Mouse (Mus musculus): Measurements from ENCODE around the gene Hand2. TPM values are rescaled to one million over a fixed set of nuclear protein-coding genes. Genes with fewer than 3 reads are reported as not detected.
A peak's percentile ranks its signal among the peaks of the same experiment; 100 is the strongest.

The Hand2 gene
- polyA plus RNA-seq, 1 experiment from 2014 or later: 17.9 TPM

- Histone ChIP-seq H3K4me1 (ENCODE audit: control insufficient read depth, insufficient read depth, low read length) (peaks cover 9% of the 10 kb centered on the region), H3K27ac (ENCODE audit: low read depth, low read length) (peak overlapping the region; percentile 99), H3K4me3 (ENCODE audit: low read depth, low read length) (peak overlapping the region; percentile 95), H3K4me2 (peak overlapping the region; percentile 74), H3K27me3 (ENCODE audit: control insufficient read depth, insufficient read depth, low read length) (peaks cover 3% of the 10 kb centered on the region; the same call in 1 of the 2 replicates), H3K9ac (ENCODE audit: low read depth, low read length) (peak overlapping the region; percentile 100), H3K36me3 (ENCODE audit: control insufficient read depth, insufficient read depth, low read length) (no peaks in the 10 kb centered on the region; the same call in 1 of the 2 replicates), H3K9me3 (replicated peaks; ENCODE audit: control insufficient read depth, low read length) (no peaks in the 10 kb centered on the region)
- peak; percentile 4; the same call in 1 of the 2 replicates for ATAC-seq (replicated peaks; ENCODE audit: insufficient number of reproducible peaks, low FRiP score, low TSS enrichment)
- under 1% methylated on average over 53 of the region's 64 CpGs for WGBS (ENCODE audit: insufficient replicate concordance)
These were observed 1.4 kb downstream of the Hand2 start for GRCm38 (mm10) chr8:57321898-57322895.

GRCm38 (mm10) chr8:57322961-57323941 lies 2.5 kb downstream of the Hand2 start:
- Histone ChIP-seq H3K27ac (ENCODE audit: low read depth, low read length) (peak overlapping the region; percentile 99), H3K4me2 (peak overlapping the region; percentile 74), H3K4me3 (ENCODE audit: low read depth, low read length) (peak overlapping the region; percentile 95), H3K9me3 (replicated peaks; ENCODE audit: control insufficient read depth, low read length) (no peaks in the 10 kb centered on the region), H3K4me1 (ENCODE audit: control insufficient read depth, insufficient read depth, low read length) (peaks cover 13% of the 10 kb centered on the region), H3K27me3 (ENCODE audit: control insufficient read depth, insufficient read depth, low read length) (peaks cover 3% of the 10 kb centered on the region; the same call in 1 of the 2 replicates), H3K9ac (ENCODE audit: low read depth, low read length) (peak overlapping the region; percentile 100), H3K36me3 (ENCODE audit: control insufficient read depth, insufficient read depth, low read length) (no peaks in the 10 kb centered on the region; the same call in 1 of the 2 replicates)
- no peak for ATAC-seq (replicated peaks; ENCODE audit: insufficient number of reproducible peaks, low FRiP score, low TSS enrichment)
- under 1% methylated on average over 31 of the region's 31 CpGs for WGBS (ENCODE audit: insufficient replicate concordance)

GRCm38 (mm10) chr8:57324091-57324490 lies 3.3 kb downstream of the Hand2 start:
- peak overlapping the region; percentile 99 for H3K27ac ChIP-seq (ENCODE audit: low read depth, low read length)
- peak overlapping the region; percentile 100 for H3K9ac ChIP-seq (ENCODE audit: low read depth, low read length)
- no peaks in the 10 kb centered on the region; the same call in 1 of the 2 replicates for H3K36me3 ChIP-seq (ENCODE audit: control insufficient read depth, insufficient read depth, low read length)
- peak overlapping the region; percentile 74 for H3K4me2 ChIP-seq
- ATAC-seq (replicated peaks; ENCODE audit: insufficient number of reproducible peaks, low FRiP score, low TSS enrichment): no peak
- peak overlapping the region; percentile 95 for H3K4me3 ChIP-seq (ENCODE audit: low read depth, low read length)
- WGBS (ENCODE audit: insufficient replicate concordance): 2% methylated on average over 12 of the region's 12 CpGs
- H3K9me3 ChIP-seq (replicated peaks; ENCODE audit: control insufficient read depth, low read length): no peaks in the 10 kb centered on the region
- peaks cover 16% of the 10 kb centered on the region for H3K4me1 ChIP-seq (ENCODE audit: control insufficient read depth, insufficient read depth, low read length)
- peaks cover 3% of the 10 kb centered on the region; the same call in 1 of the 2 replicates for H3K27me3 ChIP-seq (ENCODE audit: control insufficient read depth, insufficient read depth, low read length)

DNA sequence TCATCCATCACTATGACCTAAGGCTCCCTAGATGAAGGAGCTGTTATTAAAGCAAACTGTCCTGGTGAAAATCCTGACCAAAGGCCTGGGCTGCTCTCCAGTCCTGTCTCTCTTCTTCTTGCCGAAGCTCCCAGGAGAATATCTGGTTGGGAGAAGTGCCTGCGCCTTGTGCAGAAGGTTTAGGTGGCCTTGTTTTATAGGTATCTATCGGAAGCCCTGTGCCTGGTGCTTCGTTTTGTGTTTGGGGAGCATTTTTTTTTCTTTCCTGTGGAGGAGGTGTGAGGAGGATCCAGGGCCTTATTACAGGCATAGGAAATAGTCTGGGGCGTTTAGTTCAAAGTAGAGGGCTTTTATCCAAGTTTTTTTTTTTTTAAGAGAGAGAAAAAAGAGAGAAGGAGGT lies 3.9 kb downstream of the Hand2 start:
- H3K9me3 ChIP-seq (replicated peaks; ENCODE audit: control insufficient read depth, low read length): no peaks in the 10 kb centered on the region
- ATAC-seq (replicated peaks; ENCODE audit: insufficient number of reproducible peaks, low FRiP score, low TSS enrichment): no peak
- peak overlapping the region; percentile 74 for H3K4me2 ChIP-seq
- H3K9ac ChIP-seq (ENCODE audit: low read depth, low read length): peak overlapping the region; percentile 99
- H3K4me1 ChIP-seq (ENCODE audit: control insufficient read depth, insufficient read depth, low read length): peaks cover 20% of the 10 kb centered on the region
- H3K27me3 ChIP-seq (ENCODE audit: control insufficient read depth, insufficient read depth, low read length): peaks cover 3% of the 10 kb centered on the region; the same call in 1 of the 2 replicates
- peak overlapping the region; percentile 96 for H3K27ac ChIP-seq (ENCODE audit: low read depth, low read length)
- peak overlapping the region; percentile 95 for H3K4me3 ChIP-seq (ENCODE audit: low read depth, low read length)
- 2% methylated on average over 5 of the region's 5 CpGs for WGBS (ENCODE audit: insufficient replicate concordance)
- H3K36me3 ChIP-seq (ENCODE audit: control insufficient read depth, insufficient read depth, low read length): no peaks in the 10 kb centered on the region; the same call in 1 of the 2 replicates

GRCm38 (mm10) chr8:57325111-57325891 lies 4.5 kb downstream of the Hand2 start:
- H3K27ac ChIP-seq (ENCODE audit: low read depth, low read length): peak overlapping the region; percentile 96
- H3K4me2 ChIP-seq: peak overlapping the region; percentile 74
- peaks cover 26% of the 10 kb centered on the region for H3K4me1 ChIP-seq (ENCODE audit: control insufficient read depth, insufficient read depth, low read length)
- peaks cover 3% of the 10 kb centered on the region; the same call in 1 of the 2 replicates for H3K27me3 ChIP-seq (ENCODE audit: control insufficient read depth, insufficient read depth, low read length)
- ATAC-seq (replicated peaks; ENCODE audit: insufficient number of reproducible peaks, low FRiP score, low TSS enrichment): no peak
- H3K9me3 ChIP-seq (replicated peaks; ENCODE audit: control insufficient read depth, low read length): no peaks in the 10 kb centered on the region
- peak overlapping the region; percentile 99 for H3K9ac ChIP-seq (ENCODE audit: low read depth, low read length)
- H3K4me3 ChIP-seq (ENCODE audit: low read depth, low read length): peak overlapping the region; percentile 95
- no peaks in the 10 kb centered on the region; the same call in 1 of the 2 replicates for H3K36me3 ChIP-seq (ENCODE audit: control insufficient read depth, insufficient read depth, low read length)
- 3% methylated on average over 20 of the region's 21 CpGs for WGBS (ENCODE audit: insufficient replicate concordance)

DNA sequence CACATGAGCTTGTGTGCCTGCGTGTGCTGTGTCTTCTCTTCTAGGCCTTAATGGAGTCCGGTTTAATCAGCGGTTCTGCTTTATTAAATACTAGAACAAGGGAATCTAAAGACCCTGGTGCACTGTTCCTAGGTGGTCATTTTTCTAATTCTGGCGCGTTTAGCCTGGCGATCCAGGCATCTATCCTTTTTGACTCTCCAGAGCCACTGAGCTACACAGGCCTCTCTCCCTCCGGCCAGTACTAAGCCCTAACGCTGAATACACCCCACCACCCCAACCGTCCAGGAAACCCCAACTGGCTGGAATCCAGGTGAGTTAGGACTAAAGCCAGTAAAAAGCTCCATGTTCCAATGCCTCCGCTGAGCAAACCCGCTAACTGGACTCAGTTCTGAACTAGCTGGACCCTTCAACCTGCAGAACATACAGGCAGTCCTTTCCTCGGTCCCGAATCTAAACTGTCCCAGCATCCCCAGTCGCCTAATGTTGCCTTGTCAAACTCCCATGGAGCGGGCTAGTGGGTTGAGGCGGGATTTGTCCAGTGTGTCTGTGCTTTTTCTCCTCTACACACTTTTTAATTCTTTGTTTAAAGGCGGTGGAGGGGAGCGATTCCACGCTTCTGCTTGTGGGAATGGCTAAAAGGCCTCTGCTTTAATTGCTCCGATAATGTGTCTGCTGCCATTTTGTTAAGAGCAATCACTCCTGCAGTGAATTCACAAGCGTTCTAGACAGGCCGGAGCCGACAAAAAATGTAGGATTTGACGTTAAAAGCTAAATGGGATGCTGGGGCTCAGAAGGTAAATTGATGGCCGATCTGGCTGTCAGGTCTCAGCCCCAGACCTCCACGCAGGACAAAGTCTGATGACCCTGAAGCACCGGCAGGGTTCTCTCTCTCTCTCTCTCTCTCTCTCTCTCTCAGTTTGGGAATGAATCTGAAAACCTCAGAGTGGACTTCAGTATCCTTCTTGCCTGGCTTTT lies 5.6 kb downstream of the Hand2 start:
- Histone ChIP-seq H3K36me3 (ENCODE audit: control insufficient read depth, insufficient read depth, low read length) (no peaks in the 10 kb centered on the region; the same call in 1 of the 2 replicates), H3K4me1 (ENCODE audit: control insufficient read depth, insufficient read depth, low read length) (peaks cover 29% of the 10 kb centered on the region), H3K27me3 (ENCODE audit: control insufficient read depth, insufficient read depth, low read length) (peaks cover 3% of the 10 kb centered on the region; the same call in 1 of the 2 replicates), H3K4me2 (peak overlapping the region; percentile 74), H3K27ac (ENCODE audit: low read depth, low read length) (peak overlapping the region; percentile 96), H3K9ac (ENCODE audit: low read depth, low read length) (peak overlapping the region; percentile 99), H3K4me3 (ENCODE audit: low read depth, low read length) (peak overlapping the region; percentile 95), H3K9me3 (replicated peaks; ENCODE audit: control insufficient read depth, low read length) (no peaks in the 10 kb centered on the region)
- 8% methylated on average over 27 of the region's 27 CpGs for WGBS (ENCODE audit: insufficient replicate concordance)
- ATAC-seq (replicated peaks; ENCODE audit: insufficient number of reproducible peaks, low FRiP score, low TSS enrichment): no peak
